Mouse (Mus musculus) cerebellum, adult 2 months (tissue): ENCODE measurements around the gene Trmt13. TPM values are rescaled to one million over a fixed set of nuclear protein-coding genes. Genes with fewer than 3 reads are reported as not detected.

Source experiments
- DNase-seq, 2 experiments: peaks; one replicate each; pipeline ENCODE4 v3.0.0; 2021
- H3K27ac ChIP-seq: fragments of 200-500 bp; 2 replicates; pipeline ENCODE4 v1.5.1; 2012; ENCODE audit warnings: low read length, control low read depth, inconsistent platforms; ENCODE audit not compliant: insufficient read depth
- H3K27me3 ChIP-seq: fragments of 200-500 bp; 2 replicates; pipeline ENCODE4 v1.6.1; 2012; ENCODE audit warnings: inconsistent platforms, mild to moderate bottlenecking, low read length, moderate library complexity; ENCODE audit not compliant: control insufficient read depth, insufficient read depth
- H3K4me1 ChIP-seq: fragments of 200-500 bp; 2 replicates; pipeline ENCODE4 v1.6.1; 2011; ENCODE audit warnings: low read length; ENCODE audit not compliant: control insufficient read depth, insufficient read depth
- H3K4me3 ChIP-seq: fragments of 200-500 bp; replicated peaks from 2 replicates; pipeline ENCODE3; 2011; ENCODE audit warnings: mild to moderate bottlenecking, low read depth, low read length, control low read depth; ENCODE audit not compliant: insufficient read depth
- CTCF ChIP-seq: fragments of 200-500 bp; IDR thresholded peaks from 2 replicates; pipeline ENCODE4 v1.5.1; 2011; ENCODE audit warnings: low read depth, mild to moderate bottlenecking, control low read depth, low read length, moderate library complexity, borderline replicate concordance; ENCODE audit not compliant: insufficient read depth
- POLR2A ChIP-seq: fragments of 200-500 bp; IDR thresholded peaks from 2 replicates; pipeline ENCODE4 v1.6.1; 2011; ENCODE audit warnings: low read length, control low read depth, borderline replicate concordance; ENCODE audit not compliant: insufficient read depth
- WGBS: fragments of 180-500 bp; shearing (Covaris S2); methylation state at CpG from one replicate; pipeline ENCODE4 v1.1.7; 2018; 5-methylcytosine and 5-hydroxymethylcytosine counted together
- polyA plus RNA-seq: library from polyadenylated mRNA; depleted of rRNA; stranded (reverse); fragments of >200 nt; gene quantifications from 2 replicates; pipeline ENCODE4 v1.2.3, GENCODE M21; 2012; rRNA removed

Gene Trmt13
- polyA plus RNA-seq, 1 experiment = 22.9 TPM

GRCm38 (mm10) chr3:116551362-116551761 lies 63.0 kb downstream of the Trmt13 start:
- 96% methylated on average over 5 of the region's 5 CpGs for WGBS
- Histone ChIP-seq H3K4me3 (no peak overlapping the region), H3K27me3 (no peaks in the 10 kb centered on the region), H3K27ac (no peak overlapping the region), H3K4me1 (no peaks in the 10 kb centered on the region)
- DNase-seq = no peak
- TF ChIP-seq CTCF (no peak), POLR2A (no peak)

GRCm38 (mm10) chr3:116547430-116547829 lies 67.0 kb downstream of the Trmt13 start:
- Histone ChIP-seq H3K4me3 (no peak overlapping the region), H3K27ac (no peak overlapping the region), H3K4me1 (no peaks in the 10 kb centered on the region), H3K27me3 (no peaks in the 10 kb centered on the region)
- TF ChIP-seq CTCF (no peak), POLR2A (no peak)
- 90% methylated on average over 5 of the region's 5 CpGs for WGBS
- DNase-seq = no peak

GRCm38 (mm10) chr3:116542532-116542931 lies 71.9 kb downstream of the Trmt13 start:
- no peaks in the 10 kb centered on the region for H3K27me3 ChIP-seq
- H3K4me1 ChIP-seq = no peaks in the 10 kb centered on the region
- 81% methylated on average over 3 of the region's 3 CpGs for WGBS
- no peak for DNase-seq
- no peak overlapping the region for H3K4me3 ChIP-seq
- H3K27ac ChIP-seq = no peak overlapping the region
- TF ChIP-seq CTCF (no peak), POLR2A (no peak)

GRCm38 (mm10) chr3:116542070-116542469 lies 72.3 kb downstream of the Trmt13 start:
- Histone ChIP-seq H3K27me3 (no peaks in the 10 kb centered on the region), H3K27ac (no peak overlapping the region), H3K4me3 (no peak overlapping the region), H3K4me1 (no peaks in the 10 kb centered on the region)
- no peak for TF ChIP-seq POLR2A
- TF ChIP-seq CTCF = no peak
- DNase-seq = no peak
- WGBS = 80% methylated on average over 2 of the region's 2 CpGs

GRCm38 (mm10) chr3:116537200-116537573 lies 77.2 kb downstream of the Trmt13 start:
- WGBS = 50% methylated on average over 6 of the region's 6 CpGs
- H3K27ac ChIP-seq = no peak overlapping the region
- no peak for DNase-seq
- TF ChIP-seq CTCF (no peak), POLR2A (no peak)
- H3K4me1 ChIP-seq = no peaks in the 10 kb centered on the region
- H3K27me3 ChIP-seq = no peaks in the 10 kb centered on the region
- no peak overlapping the region for H3K4me3 ChIP-seq

- H3K4me1 ChIP-seq = no peaks in the 10 kb centered on the region
- TF ChIP-seq POLR2A (no peak), CTCF (no peak)
- H3K27ac ChIP-seq = no peak overlapping the region
- WGBS = 64% methylated on average over 16 of the region's 16 CpGs
- DNase-seq = no peak
- no peak overlapping the region for H3K4me3 ChIP-seq
- no peaks in the 10 kb centered on the region for H3K27me3 ChIP-seq
Observed at GRCm38 (mm10) chr3:116536428-116537199, 77.8 kb downstream of the Trmt13 start.

Other genes with a start within 250 kb of the Trmt13 start
- 2.6 and 3.0 TPM in 2 replicates for gene Cdc14a, start 190.6 kb downstream of the Trmt13 start, polyA plus RNA-seq
- 92.6 and 102 TPM in 2 replicates for gene Rtca, start 106.4 kb downstream of the Trmt13 start, polyA plus RNA-seq
- 13.5 and 15.5 TPM in 2 replicates for gene Dbt, start 101.5 kb downstream of the Trmt13 start, polyA plus RNA-seq
- 0.11 and 0.21 TPM in 2 replicates for gene Lrrc39, start 51.6 kb downstream of the Trmt13 start, polyA plus RNA-seq
- gene Sass6, start 19.6 kb downstream of the Trmt13 start, polyA plus RNA-seq = 8.6 and 9.7 TPM in 2 replicates
- 45.2 and 47.2 TPM in 2 replicates for gene Mfsd14a, start 48.1 kb upstream of the Trmt13 start, polyA plus RNA-seq
- not detected in 2 replicates for gene Gm43191, start 66.7 kb upstream of the Trmt13 start, polyA plus RNA-seq
- 14.4 and 16.2 TPM in 2 replicates for gene Slc35a3, start 98.2 kb upstream of the Trmt13 start, polyA plus RNA-seq
- 20.6 and 20.8 TPM in 2 replicates for gene Agl, start 193.6 kb upstream of the Trmt13 start, polyA plus RNA-seq
- 0.70 and 0.92 TPM in 2 replicates for gene Frrs1, start 244.9 kb upstream of the Trmt13 start, polyA plus RNA-seq